Mouse (Mus musculus) embryo, embryonic 10.5 days (tissue): ENCODE measurements around the gene Kbtbd8.
A peak's percentile ranks its signal among the peaks of the same experiment; 100 is the strongest.

Experiments
- DNase-seq: peaks from one replicate; pipeline ENCODE4 v3.0.0-alpha.2; 2015; ENCODE audit warnings: low spot score

Gene Kbtbd8

DNA sequence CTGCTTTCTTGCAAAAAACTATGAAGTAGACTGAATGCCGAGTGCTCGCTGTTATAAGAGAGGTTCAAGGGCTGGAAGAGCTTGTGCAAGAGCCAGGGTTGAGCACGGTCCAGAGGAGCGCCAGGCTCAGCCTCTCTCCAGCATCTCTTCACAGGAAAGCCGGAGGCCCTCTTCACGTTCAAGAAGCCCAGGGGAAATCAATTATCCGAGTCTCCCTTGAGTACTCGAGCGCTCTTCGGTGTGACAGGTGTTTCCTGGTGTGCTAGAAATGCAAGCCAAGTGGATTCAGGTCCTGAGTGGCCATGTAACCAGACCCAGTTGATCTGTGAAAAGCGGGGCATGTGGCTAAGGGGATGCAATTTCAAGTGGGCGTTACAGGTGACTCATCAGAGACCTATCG lies at the start of gene Kbtbd8:
Gene Kbtbd8, plus strand, starts transcription at position 295 of the 400 bp plus-strand sequence.
- no peak for DNase-seq

DNA sequence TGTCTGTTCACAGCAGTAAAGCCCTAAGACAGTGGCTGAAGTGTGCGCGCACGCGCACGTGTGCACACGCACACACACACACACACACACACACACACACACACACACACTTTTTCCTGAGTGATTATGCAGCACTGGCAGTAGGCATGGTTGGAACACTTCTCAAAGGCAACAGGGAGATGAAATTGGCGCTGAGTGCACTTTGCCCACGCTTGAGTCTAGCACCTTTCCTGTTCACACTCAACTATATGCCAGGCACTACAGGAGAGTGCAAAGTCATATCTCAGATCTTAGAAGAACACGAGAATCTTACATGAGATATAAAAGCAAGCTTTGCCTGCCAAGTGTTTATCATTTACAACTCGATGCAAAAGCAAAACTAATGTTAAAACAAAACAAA lies 47.3 kb upstream of the Kbtbd8 start:
- DNase-seq: no peak

DNA sequence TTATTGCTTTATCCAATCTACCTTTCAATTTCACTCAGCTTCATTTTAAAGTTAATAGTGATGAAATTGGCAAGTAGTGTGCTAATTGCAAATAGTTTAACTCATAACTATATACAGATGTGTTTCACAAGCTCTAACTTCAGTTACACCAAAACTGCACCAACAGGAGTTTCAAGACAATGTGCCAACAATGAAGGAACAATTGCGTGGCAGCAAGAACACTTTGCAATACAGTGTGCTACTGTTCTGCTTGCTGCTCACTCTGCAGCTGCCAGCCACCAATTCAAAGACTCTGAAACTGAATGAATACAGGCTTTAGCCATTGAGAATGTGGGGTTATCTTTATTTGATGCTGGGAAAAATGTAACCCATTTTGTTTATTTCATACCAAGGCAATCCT lies 31.8 kb upstream of the Kbtbd8 start:
- DNase-seq: no peak

DNA sequence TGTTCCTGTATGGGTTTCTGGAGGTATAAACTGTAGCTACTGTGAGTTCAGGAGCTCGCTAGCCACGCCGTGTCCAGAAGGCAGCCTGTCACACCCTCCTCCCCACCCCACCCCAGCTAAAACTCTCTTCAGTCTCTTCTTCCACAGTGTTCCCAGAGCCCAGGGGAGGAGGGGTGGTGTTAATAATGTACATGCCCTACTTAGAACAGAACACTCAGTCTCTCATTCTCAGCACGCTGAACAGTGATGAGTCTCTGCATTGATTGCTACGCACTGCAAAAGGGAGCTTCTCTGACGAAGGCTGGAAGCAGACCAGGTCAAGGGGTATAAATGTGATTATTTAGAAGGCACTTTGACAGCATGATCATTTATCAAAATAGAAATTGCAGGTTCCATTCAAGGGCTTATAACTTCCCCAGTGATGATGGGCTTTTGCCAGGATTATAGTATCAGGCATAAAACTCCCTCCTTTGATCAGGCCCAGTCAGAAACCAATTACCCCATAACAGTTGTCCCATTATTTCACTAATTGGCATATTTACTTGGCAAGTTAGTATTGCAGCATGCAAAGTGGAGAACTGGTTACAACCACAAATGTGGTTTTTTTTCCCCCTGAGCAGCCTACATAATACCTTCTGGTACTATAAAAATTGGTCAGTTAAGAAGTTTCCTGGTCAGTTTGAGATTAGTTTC lies 29.7 kb upstream of the Kbtbd8 start:
- no peak for DNase-seq

DNA sequence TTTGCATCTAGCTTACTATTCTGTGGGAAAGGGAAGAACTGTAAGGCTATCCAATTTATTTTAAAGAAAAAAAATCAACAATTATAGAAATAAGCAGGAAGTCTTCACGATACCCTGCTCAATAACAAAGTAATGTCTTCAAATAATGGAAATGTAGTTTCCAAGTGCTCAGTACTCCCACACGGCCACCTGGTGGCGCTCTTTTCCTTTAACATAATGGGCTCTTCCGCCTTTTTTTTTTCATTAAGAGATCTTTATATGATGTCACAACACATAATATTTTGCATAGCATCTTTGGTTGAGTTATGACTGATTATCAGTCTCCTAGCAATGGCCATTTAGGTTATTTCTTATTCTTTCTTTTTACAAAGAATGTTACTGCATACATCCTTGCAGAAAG lies 29.0 kb upstream of the Kbtbd8 start:
- DNase-seq: peak; percentile 55

DNA sequence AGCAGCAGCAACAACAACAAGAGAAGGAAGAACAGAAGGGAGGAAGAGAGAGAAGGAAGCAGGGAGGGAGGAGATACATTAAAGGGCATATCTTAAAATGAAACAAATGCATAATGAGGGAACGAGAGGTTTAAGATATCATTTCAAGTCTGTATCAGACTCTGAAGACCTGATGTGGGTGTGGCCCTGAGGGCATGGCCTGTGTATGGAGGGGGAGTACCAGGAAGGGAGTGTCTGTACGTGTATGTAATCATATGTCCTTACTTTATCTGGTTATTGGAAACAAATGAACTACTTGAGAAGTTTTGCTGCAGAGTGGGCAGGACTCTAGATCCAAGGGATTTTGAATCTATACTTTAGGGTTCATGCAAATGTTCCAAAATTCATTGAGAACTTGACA lies 22.3 kb upstream of the Kbtbd8 start:
- no peak for DNase-seq

DNA sequence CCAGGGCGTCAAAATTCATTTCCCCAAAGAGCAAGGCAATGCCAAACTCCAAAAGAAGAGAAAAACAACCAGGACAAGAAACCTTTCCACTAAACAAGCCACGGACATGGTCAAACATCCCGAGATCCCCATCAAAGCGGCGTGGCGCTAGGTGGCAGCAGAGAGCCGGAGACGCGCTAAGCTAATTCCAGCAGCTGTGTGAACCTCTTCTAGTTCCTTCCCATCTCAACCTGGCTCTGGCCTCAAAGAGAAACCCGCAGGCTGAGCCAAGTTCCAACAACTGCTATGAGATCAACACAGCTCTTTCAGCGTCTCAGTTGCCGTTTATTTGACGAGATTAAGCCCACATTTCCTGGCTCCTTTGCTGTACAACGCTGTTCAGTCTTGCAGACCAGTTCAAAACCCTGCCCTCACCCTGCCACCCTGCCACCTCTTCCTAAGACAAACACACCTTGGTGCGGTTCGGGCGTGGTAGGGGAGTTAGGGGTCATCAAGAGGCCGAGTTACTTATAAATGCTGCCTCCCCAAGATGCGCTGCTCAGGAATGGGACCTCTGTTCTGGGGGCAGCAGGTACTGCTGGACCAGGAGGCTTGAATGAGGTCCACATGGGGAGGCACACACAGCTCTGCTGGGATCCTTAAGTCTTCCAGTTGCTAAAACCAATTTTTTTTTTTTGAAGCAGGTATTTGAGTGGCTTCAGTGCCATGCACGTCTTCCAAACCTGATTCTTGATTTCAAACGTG lies 18.5 kb upstream of the Kbtbd8 start:
- peak; percentile 88 for DNase-seq

DNA sequence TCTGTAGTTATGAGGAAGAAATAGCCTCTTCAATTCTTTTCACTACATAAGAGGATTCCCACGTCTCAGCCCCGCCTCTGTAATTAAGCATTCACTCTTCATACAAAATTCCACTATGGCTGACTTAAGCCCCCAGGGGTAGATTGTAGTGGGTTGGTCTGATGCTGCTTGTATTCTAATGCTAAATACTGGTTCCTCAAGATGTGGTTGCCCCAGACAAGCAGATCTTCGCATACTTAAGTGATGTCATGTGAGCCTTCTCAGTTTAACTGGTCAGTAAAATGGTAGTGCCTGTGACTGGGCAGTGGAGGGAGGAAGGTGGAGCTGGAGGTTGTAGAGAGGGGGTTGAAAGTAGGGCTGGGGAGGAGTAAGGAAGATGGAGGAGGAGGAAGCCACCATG lies 13.3 kb upstream of the Kbtbd8 start:
- no peak for DNase-seq

DNA sequence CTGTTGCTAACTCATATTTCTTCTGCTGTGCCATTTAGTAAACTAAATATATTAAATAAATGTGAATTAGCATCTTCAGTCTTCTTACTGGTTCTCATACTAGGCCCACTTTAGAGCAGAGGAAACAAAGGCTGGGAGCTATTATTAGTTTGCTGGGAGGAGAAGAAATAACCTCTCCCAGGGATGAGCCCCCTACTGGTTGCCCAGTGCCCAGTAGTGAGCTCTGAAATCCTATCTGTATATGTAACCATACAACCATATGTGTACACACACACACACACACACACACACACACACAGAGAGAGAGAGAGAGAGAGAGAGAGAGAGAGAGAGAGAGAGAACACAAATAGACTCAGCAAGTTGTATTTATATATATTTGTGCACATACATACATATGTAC lies 8.6 kb upstream of the Kbtbd8 start:
- DNase-seq: no peak

DNA sequence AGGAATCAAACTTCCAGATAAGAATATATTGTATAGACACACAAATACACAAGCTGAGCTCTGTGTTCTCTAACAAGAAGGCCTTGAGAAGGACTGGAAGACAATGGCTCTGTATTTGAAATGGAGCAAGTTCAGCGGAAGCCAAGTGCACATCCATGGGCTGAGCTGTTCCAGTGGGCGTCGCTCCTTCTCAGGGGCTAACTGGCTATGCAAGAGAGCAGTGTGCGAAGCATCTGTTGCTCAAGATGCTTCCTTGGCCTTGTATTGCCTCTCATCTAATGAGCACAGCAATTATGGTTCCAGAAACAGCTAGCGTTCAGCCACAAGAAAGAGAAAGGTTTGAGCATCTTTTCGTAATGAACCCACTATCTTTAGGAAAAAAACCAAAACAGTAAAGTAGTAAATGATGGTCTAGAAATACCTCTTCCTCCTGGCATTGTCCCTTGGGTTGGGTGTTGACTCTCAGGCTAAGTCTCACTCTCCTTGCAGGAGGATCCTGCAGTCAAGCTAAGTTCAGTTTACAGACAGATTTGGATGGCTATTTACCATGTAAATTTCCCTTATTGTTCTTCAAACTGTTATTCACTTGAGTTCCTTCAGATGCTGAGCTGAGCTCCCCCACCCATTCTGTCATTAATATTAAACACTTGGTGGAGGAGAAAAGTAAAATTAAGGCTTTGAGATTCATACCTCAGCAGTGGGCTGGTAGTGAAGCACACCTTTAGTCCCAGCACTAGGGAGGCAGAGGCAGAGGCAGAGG lies 7.2 kb upstream of the Kbtbd8 start:
- no peak for DNase-seq

DNA sequence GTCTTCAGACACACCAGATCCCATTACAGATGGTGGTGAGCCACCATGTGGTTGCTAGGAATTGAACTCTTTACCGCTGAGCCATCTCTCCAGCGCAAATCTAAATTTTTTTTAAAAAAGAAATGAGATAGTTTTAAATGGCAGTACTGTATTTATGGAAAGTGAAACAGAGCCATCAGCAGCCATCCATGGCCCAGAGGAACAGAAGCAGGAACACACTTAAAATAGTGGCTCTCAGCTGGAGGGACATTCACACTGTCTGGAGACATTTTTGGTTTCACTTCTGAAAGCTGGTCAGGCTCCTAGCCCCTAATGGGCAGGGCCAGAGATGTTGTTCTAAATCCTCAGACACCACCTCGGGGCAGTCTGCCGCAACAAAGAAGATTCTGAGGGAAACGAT lies 5.0 kb upstream of the Kbtbd8 start:
- DNase-seq: no peak

DNA sequence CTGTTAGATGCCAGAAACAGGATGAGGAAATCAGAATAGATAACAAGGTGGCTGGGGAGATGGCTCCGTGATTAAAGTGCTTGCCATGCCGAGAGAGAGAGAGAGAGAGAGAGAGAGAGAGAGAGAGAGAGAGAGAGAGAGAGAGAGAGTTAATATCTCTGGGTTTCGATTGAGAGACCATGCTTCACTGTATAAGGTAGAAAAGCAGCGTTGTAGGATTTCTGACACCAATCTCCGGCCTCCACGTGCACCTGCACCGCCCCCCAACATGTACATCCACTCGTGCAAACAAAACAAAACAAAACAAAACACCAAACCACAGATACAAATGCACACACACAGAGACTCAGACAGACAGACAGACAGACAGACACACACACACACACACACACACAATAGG lies 527 bp upstream of the Kbtbd8 start:
- DNase-seq: no peak

DNA sequence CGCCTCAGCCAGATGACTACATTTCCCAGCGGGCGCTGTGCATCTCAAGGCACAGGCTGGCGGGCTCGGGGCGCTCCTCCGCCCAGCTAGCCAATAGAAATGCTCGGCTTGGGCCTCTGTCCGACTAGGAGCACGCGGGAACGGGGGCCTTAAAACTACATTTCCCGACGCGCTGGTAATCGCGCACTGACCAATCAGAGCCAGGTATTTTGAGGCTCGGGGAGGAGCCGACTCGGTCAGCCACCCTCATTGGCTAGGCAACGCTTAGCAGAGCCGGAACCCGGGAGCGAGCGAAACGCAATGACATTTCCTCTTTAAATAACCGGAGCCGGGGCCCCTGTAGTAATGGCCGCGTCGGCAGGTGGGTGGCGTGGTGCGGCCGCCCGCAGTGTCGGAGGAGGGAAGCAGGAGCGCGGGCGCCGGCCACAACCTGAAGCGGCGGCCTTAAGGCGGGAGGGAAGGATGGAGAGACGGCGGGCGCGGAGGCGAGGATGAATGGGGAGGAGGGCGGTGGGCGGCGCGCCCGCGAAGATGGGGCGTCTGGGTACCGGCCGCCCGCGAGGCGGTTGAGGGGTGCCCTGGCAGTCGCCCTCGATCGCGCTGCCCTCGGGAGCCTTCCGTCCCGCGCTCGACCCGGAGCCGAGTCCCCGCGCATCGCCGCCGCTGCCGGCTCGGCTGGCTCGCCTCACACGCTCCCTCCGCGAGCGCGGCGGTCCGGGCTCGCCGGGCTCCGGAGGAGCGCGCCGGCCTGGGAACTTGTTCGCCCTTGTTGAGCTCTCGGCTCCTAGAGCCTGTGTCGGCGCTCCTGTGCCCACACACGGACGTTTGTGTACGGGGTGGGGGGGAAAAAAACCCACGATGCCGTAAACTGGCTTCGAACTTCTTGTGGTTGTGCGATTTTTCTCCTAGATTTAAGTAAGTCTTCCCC lies 838 bp downstream of the Kbtbd8 start:
- DNase-seq: peak; percentile 99

DNA sequence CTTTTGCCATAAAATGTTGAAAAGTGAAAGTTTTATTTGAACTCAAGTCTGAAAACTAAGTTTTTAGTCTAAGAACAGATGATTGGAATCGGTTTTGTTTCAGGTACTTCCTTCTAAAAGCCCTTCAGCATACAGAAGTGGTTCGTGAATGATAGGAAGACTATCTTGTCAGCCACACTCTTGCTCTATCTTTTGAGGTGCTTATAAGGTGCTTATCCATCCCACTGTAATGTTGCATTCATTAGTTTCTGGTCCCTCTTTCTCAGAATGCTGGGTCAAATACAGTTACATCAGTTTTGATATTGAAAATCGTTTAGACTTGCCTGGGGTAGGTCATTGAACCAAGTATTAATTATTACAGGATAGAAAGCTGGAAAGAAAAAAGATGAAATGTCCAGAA lies 2.3 kb downstream of the Kbtbd8 start:
- DNase-seq: no peak

DNA sequence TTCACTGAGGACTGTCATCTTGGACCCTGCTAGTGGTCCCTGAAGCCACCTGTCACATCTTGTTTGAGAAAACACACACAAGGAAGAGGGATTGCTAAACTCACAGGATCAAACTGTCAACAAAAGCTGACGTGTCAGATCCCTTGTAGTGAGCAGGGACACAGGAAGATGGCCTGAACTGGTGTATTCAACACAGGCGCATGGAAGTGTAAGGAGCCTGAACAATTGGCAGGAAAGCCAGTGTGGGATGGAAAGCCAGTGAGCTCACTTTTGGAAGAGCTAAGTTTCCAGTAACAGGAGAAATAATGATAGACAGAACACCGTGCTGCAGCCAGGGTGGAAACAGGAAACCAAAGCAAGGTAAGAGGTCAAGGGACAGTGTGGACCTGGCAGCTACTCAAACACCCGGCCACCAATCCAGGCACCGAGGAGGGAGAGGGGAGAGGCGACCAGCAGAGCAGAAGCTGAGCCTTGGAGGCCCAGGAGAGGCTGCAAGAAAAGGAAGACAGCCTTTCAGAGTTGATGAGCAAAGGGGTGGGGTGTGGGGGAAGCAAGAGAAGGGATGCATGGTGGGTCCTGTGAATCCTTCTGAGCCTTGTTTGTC lies 33.0 kb downstream of the Kbtbd8 start:
- DNase-seq: no peak

DNA sequence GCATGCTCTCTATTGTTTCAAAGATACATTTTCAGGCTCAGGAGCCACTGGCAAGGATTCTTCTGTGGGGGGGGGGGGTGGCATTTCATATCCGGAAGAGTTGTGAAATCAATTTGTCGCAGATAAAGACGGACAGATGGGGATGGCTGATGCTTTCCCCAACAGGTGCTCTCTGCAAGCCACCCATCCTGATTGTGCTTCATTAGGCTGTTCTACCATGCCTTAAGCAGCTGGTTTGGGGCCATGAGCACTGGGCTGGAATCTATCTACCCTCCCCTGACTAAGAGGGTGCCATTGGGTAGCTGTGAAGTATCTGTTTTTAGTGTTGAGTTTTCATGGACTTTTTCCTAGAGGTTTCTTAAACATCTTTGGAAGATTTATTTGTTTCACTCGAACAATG lies 33.8 kb downstream of the Kbtbd8 start:
- no peak for DNase-seq

DNA sequence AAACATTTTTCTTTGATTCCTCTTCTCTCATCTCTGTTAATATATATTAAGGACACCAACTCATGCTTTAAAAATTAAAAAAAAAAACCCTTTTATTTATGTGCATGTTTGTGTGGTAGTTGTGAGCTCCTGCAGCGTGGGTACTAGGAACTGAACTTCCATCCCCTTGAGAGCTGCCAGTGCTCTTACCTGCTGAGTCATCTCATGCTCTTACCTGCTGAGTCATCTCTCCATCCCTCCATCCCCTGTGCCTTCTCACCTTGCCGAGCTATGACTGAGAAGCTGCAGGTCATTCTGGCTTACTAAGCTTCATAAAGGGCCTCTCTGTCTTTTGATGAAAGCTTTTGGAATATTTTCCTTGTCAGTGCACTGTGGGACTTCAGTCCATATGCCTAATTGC lies 34.5 kb downstream of the Kbtbd8 start:
- no peak for DNase-seq

DNA sequence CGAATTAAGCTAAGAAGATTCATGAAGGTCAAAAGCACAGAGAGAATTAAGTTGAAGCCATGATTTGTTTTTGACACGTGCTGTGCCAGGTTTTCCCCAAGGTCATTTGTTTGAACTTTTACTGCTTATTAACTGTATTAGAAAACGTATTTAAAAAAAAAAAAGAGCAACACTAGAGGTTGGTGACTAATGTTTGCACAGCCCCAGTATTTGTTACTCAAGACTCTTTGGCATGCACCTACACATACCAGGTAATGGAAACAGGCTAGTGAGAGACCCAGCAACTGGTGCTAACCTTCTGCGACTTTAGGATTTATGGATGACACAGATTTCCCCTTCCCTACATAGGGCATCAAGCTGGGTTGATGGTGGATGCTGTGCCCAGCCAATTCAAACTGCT lies 46.9 kb downstream of the Kbtbd8 start:
- DNase-seq: no peak

DNA sequence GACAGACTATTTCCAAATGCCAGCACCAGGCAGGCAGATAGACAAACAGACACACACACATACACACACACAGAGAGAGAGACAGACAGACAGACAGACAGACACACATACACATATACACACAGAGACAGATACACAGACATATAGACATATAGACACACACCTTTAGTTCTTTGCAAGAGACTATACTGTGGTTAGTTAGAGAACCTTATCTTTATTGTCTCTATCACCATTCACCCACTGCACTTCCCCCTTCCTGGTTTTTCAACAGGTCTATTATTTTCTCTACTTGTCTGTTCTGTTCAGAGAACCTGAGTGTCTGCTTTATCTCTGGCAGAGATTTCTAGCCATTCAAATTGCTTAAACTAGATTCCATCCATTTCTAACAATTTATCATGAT lies 48.6 kb downstream of the Kbtbd8 start:
- no peak for DNase-seq

DNA sequence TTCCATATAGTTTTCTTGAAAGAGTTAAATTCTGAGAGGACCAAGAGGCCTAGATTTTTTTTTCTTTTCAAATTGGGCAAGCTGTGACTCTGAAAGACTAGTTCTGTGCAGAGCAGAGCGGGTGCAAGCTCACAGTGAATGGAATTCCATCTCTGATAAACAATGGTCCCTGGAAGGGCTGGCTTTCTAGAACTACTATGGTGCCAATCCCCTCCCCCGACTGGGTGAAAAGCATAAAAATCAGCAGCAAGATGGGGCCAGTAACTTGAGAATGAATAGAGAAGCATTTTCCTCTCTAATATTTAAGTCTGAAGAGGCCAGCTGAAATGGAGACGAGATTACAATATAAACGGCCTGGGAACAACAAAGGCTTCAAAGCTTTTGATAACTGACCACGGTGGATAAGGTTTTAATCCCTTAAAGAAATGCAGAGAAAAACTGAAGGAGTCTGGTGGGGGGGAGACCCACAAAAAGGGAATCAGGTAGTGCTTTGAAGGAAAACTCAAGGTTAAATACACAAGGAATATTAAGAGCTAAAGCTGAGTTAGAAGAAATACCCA lies 50.7 kb downstream of the Kbtbd8 start:
- peak; percentile 45 for DNase-seq

DNA sequence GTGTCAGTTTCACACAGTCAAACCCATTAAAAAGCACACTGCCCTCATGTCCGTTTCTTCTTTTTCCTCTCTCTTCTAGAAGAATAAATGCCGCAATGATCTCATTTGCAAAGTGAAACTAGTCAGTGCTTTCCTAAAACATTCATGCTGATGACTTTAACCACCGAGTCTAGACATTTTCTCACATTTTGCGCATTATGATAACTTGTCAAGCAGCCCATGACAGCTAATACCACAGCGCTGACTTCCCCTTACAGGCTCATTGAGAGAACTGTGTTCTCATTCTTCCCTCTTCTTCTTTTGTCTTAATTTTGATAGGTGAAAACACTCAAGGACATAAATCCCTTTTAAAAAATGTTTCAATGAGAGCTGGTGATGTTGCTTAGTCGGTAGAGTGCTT lies 52.4 kb downstream of the Kbtbd8 start:
- no peak for DNase-seq
